Mouse (Mus musculus): ENCODE measurements at regions not wholly inside any gene's neighbourhood (a gene's known extent, or its start where the extent isn't known, plus 50 kb on each side); places are given as distances from the start of the nearest gene placed in this dataset.

GRCm38 (mm10) chr16:9230178-9230577 lies 400.3 kb downstream of the 1810013L24Rik start:
- no peaks in the 10 kb centered on the region for H3K27me3 ChIP-seq (ENCODE audit: control insufficient read depth, insufficient read depth, insufficient read length)
- no peak overlapping the region for H3ac ChIP-seq (ENCODE audit: control insufficient read depth, insufficient read length, low read depth)
- H3K79me3 ChIP-seq (ENCODE audit: low read depth) = no peaks in the 10 kb centered on the region
- H3K4me3 ChIP-seq (ENCODE audit: insufficient read depth, poor library complexity, severe bottlenecking) = no peak overlapping the region
- H3K79me2 ChIP-seq (ENCODE audit: control insufficient read depth, insufficient read depth) = no peaks in the 10 kb centered on the region
- TF ChIP-seq FOSL1 (IDR thresholded peaks at IDR 0.05; ENCODE audit: insufficient read depth, low read length, poor library complexity, severe bottlenecking) (no peak), CEBPB (IDR thresholded peaks at IDR 0.05; ENCODE audit: low read depth) (no peak), USF1 (IDR thresholded peaks at IDR 0.05; ENCODE audit: low read depth) (no peak), MYOD1 (IDR thresholded peaks at IDR 0.05; ENCODE audit: control insufficient read depth, insufficient read length, low read depth) (no peak), CTCF (IDR thresholded peaks at IDR 0.05; ENCODE audit: control insufficient read depth, insufficient read depth, insufficient read length) (no peak), MAX (IDR thresholded peaks at IDR 0.05) (no peak), MYOG (IDR thresholded peaks at IDR 0.05; ENCODE audit: control insufficient read depth, extremely low read depth, insufficient read length) (no peak)
- H3K36me3 ChIP-seq (ENCODE audit: control insufficient read depth, insufficient read depth) = no peaks in the 10 kb centered on the region

- H3K36me3 ChIP-seq (ENCODE audit: control insufficient read depth, insufficient read depth) = no peaks in the 10 kb centered on the region
- no peak overlapping the region for H3ac ChIP-seq (ENCODE audit: control insufficient read depth, insufficient read length, low read depth)
- no peak overlapping the region for H3K4me3 ChIP-seq (ENCODE audit: insufficient read depth, poor library complexity, severe bottlenecking)
- TF ChIP-seq MAX (IDR thresholded peaks at IDR 0.05) = no peak
- no peak for TF ChIP-seq CEBPB (IDR thresholded peaks at IDR 0.05; ENCODE audit: low read depth)
- no peak for TF ChIP-seq MYOG (IDR thresholded peaks at IDR 0.05; ENCODE audit: control insufficient read depth, extremely low read depth, insufficient read length)
- no peak for TF ChIP-seq USF1 (IDR thresholded peaks at IDR 0.05; ENCODE audit: low read depth)
- no peak for TF ChIP-seq MYOD1 (IDR thresholded peaks at IDR 0.05; ENCODE audit: control insufficient read depth, insufficient read length, low read depth)
- no peak for TF ChIP-seq CTCF (IDR thresholded peaks at IDR 0.05; ENCODE audit: control insufficient read depth, insufficient read depth, insufficient read length)
- no peak for TF ChIP-seq FOSL1 (IDR thresholded peaks at IDR 0.05; ENCODE audit: insufficient read depth, low read length, poor library complexity, severe bottlenecking)
- H3K79me2 ChIP-seq (ENCODE audit: control insufficient read depth, insufficient read depth) = no peaks in the 10 kb centered on the region
- H3K79me3 ChIP-seq (ENCODE audit: low read depth) = no peaks in the 10 kb centered on the region
- H3K27me3 ChIP-seq (ENCODE audit: control insufficient read depth, insufficient read depth, insufficient read length) = no peaks in the 10 kb centered on the region
Observed at GRCm38 (mm10) chr16:9242099-9242498, 412.2 kb downstream of the 1810013L24Rik start.

- H3K27me3 ChIP-seq (ENCODE audit: control insufficient read depth, insufficient read depth, insufficient read length) = no peaks in the 10 kb centered on the region
- H3K36me3 ChIP-seq (ENCODE audit: control insufficient read depth, insufficient read depth) = no peaks in the 10 kb centered on the region
- no peaks in the 10 kb centered on the region for H3K79me2 ChIP-seq (ENCODE audit: control insufficient read depth, insufficient read depth)
- no peak overlapping the region for H3K4me3 ChIP-seq (ENCODE audit: insufficient read depth, poor library complexity, severe bottlenecking)
- no peak overlapping the region for H3ac ChIP-seq (ENCODE audit: control insufficient read depth, insufficient read length, low read depth)
- TF ChIP-seq MYOG (IDR thresholded peaks at IDR 0.05; ENCODE audit: control insufficient read depth, extremely low read depth, insufficient read length) = no peak
- TF ChIP-seq MYOD1 (IDR thresholded peaks at IDR 0.05; ENCODE audit: control insufficient read depth, insufficient read length, low read depth) = no peak
- no peak for TF ChIP-seq MAX (IDR thresholded peaks at IDR 0.05)
- no peak for TF ChIP-seq CTCF (IDR thresholded peaks at IDR 0.05; ENCODE audit: control insufficient read depth, insufficient read depth, insufficient read length)
- TF ChIP-seq FOSL1 (IDR thresholded peaks at IDR 0.05; ENCODE audit: insufficient read depth, low read length, poor library complexity, severe bottlenecking) = no peak
- TF ChIP-seq CEBPB (IDR thresholded peaks at IDR 0.05; ENCODE audit: low read depth) = no peak
- TF ChIP-seq USF1 (IDR thresholded peaks at IDR 0.05; ENCODE audit: low read depth) = no peak
- H3K79me3 ChIP-seq (ENCODE audit: low read depth) = no peaks in the 10 kb centered on the region
Observed at GRCm38 (mm10) chr16:9247198-9247597, 417.3 kb downstream of the 1810013L24Rik start.

- Histone ChIP-seq H3K79me3 (ENCODE audit: low read depth) (no peaks in the 10 kb centered on the region), H3K4me3 (ENCODE audit: insufficient read depth, poor library complexity, severe bottlenecking) (no peak overlapping the region), H3K27me3 (ENCODE audit: control insufficient read depth, insufficient read depth, insufficient read length) (no peaks in the 10 kb centered on the region), H3ac (ENCODE audit: control insufficient read depth, insufficient read length, low read depth) (no peak overlapping the region), H3K36me3 (ENCODE audit: control insufficient read depth, insufficient read depth) (no peaks in the 10 kb centered on the region), H3K79me2 (ENCODE audit: control insufficient read depth, insufficient read depth) (no peaks in the 10 kb centered on the region)
- no peak for TF ChIP-seq CEBPB (IDR thresholded peaks at IDR 0.05; ENCODE audit: low read depth)
- TF ChIP-seq MYOG (IDR thresholded peaks at IDR 0.05; ENCODE audit: control insufficient read depth, extremely low read depth, insufficient read length) = no peak
- TF ChIP-seq MYOD1 (IDR thresholded peaks at IDR 0.05; ENCODE audit: control insufficient read depth, insufficient read length, low read depth) = no peak
- TF ChIP-seq CTCF (IDR thresholded peaks at IDR 0.05; ENCODE audit: control insufficient read depth, insufficient read depth, insufficient read length) = no peak
- no peak for TF ChIP-seq USF1 (IDR thresholded peaks at IDR 0.05; ENCODE audit: low read depth)
- no peak for TF ChIP-seq MAX (IDR thresholded peaks at IDR 0.05)
- TF ChIP-seq FOSL1 (IDR thresholded peaks at IDR 0.05; ENCODE audit: insufficient read depth, low read length, poor library complexity, severe bottlenecking) = no peak
Observed at GRCm38 (mm10) chr16:9253054-9253453, 423.2 kb downstream of the 1810013L24Rik start.

- TF ChIP-seq MAX (IDR thresholded peaks at IDR 0.05) (no peak), MYOG (IDR thresholded peaks at IDR 0.05; ENCODE audit: control insufficient read depth, extremely low read depth, insufficient read length) (no peak), FOSL1 (IDR thresholded peaks at IDR 0.05; ENCODE audit: insufficient read depth, low read length, poor library complexity, severe bottlenecking) (no peak), CEBPB (IDR thresholded peaks at IDR 0.05; ENCODE audit: low read depth) (no peak)
- Histone ChIP-seq H3ac (ENCODE audit: control insufficient read depth, insufficient read length, low read depth) (no peak overlapping the region), H3K79me2 (ENCODE audit: control insufficient read depth, insufficient read depth) (no peaks in the 10 kb centered on the region), H3K79me3 (ENCODE audit: low read depth) (no peaks in the 10 kb centered on the region), H3K36me3 (ENCODE audit: control insufficient read depth, insufficient read depth) (no peaks in the 10 kb centered on the region), H3K4me3 (ENCODE audit: insufficient read depth, poor library complexity, severe bottlenecking) (no peak overlapping the region), H3K27me3 (ENCODE audit: control insufficient read depth, insufficient read depth, insufficient read length) (no peaks in the 10 kb centered on the region)
Observed at GRCm38 (mm10) chr16:9255351-9255750, 425.5 kb downstream of the 1810013L24Rik start.

GRCm38 (mm10) chr16:9260966-9261365 lies 431.1 kb downstream of the 1810013L24Rik start:
- Histone ChIP-seq H3K79me2 (ENCODE audit: control insufficient read depth, insufficient read depth) (no peaks in the 10 kb centered on the region), H3ac (ENCODE audit: control insufficient read depth, insufficient read length, low read depth) (no peak overlapping the region), H3K36me3 (ENCODE audit: control insufficient read depth, insufficient read depth) (no peaks in the 10 kb centered on the region), H3K4me3 (ENCODE audit: insufficient read depth, poor library complexity, severe bottlenecking) (no peak overlapping the region), H3K79me3 (ENCODE audit: low read depth) (no peaks in the 10 kb centered on the region), H3K27me3 (ENCODE audit: control insufficient read depth, insufficient read depth, insufficient read length) (no peaks in the 10 kb centered on the region)
- TF ChIP-seq CEBPB (IDR thresholded peaks at IDR 0.05; ENCODE audit: low read depth) (no peak), CTCF (IDR thresholded peaks at IDR 0.05; ENCODE audit: control insufficient read depth, insufficient read depth, insufficient read length) (no peak), MYOD1 (IDR thresholded peaks at IDR 0.05; ENCODE audit: control insufficient read depth, insufficient read length, low read depth) (no peak), USF1 (IDR thresholded peaks at IDR 0.05; ENCODE audit: low read depth) (no peak), FOSL1 (IDR thresholded peaks at IDR 0.05; ENCODE audit: insufficient read depth, low read length, poor library complexity, severe bottlenecking) (no peak)

All from C2C12 (cell line).